Mouse (Mus musculus) stomach, embryonic 16.5 days (tissue): Measurements from ENCODE around the gene Gm9732. TPM values are rescaled to one million over a fixed set of nuclear protein-coding genes. Genes with fewer than 3 reads are reported as not detected.
"Not testable (repeated sequence)": the region's sequence is repeated elsewhere in the genome, so short reads cannot be mapped to it uniquely, and the experiment has no call there.

Source experiments
- ATAC-seq: fragments of 200-750 bp; cut with Nextera tagmentation; 2 replicates; pipeline ENCODE4 v1.8.0; 2017; ENCODE audit warnings: moderate number of reproducible peaks, moderate TSS enrichment; ENCODE audit not compliant: insufficient read depth, low FRiP score
- H3K27ac ChIP-seq: fragments of 300-500 bp; sonication (generic); 2 replicates; pipeline ENCODE4 v1.5.1; 2014; ENCODE audit warnings: low read length
- H3K27me3 ChIP-seq: fragments of 300-500 bp; sonication (generic); 2 replicates; pipeline ENCODE4 v1.6.1; 2014; ENCODE audit warnings: low read length, control low read depth, mixed read lengths; ENCODE audit not compliant: control insufficient read depth, insufficient read depth
- H3K36me3 ChIP-seq: fragments of 300-500 bp; sonication (generic); 2 replicates; pipeline ENCODE4 v1.6.1; 2014; ENCODE audit warnings: low read length; ENCODE audit not compliant: control insufficient read depth, insufficient read depth
- H3K4me1 ChIP-seq: fragments of 300-500 bp; sonication (generic); 2 replicates; pipeline ENCODE4 v1.6.1; 2014; ENCODE audit warnings: low read length, control low read depth, mixed read lengths; ENCODE audit not compliant: control insufficient read depth, insufficient read depth
- H3K4me2 ChIP-seq: fragments of 300-500 bp; sonication (generic); 2 replicates; pipeline ENCODE4 v1.6.1; 2014; ENCODE audit warnings: low read depth, low read length, mixed read lengths
- H3K4me3 ChIP-seq: fragments of 300-500 bp; sonication (generic); replicated peaks from 2 replicates; pipeline ENCODE4 v1.5.1; 2014; ENCODE audit warnings: mild to moderate bottlenecking, low read length
- H3K9ac ChIP-seq: fragments of 300-500 bp; sonication (generic); 2 replicates; pipeline ENCODE4 v1.6.1; 2014; ENCODE audit warnings: low read length
- H3K9me3 ChIP-seq: fragments of 300-500 bp; sonication (generic); replicated peaks from 2 replicates; pipeline ENCODE4 v1.6.1; 2016; ENCODE audit warnings: low read length, control low read depth; ENCODE audit not compliant: control insufficient read depth
- WGBS: fragments of 180-500 bp; shearing (Covaris S2); extraction: QIAGEN DNeasy Blood & Tissue Kit; methylation state at CpG from one replicate; pipeline ENCODE4 v1.1.7; 2014; 5-methylcytosine and 5-hydroxymethylcytosine counted together
- polyA plus RNA-seq: library from polyadenylated mRNA; unstranded; fragments of >200 nt; fragmentation: Nextera tagmentation; extraction: Ambion mirVana; gene quantifications from 2 replicates; pipeline ENCODE4 v1.2.1, GENCODE M21; 2015

Gm9732 gene
- polyA plus RNA-seq, result not detected in 2 replicates

DNA sequence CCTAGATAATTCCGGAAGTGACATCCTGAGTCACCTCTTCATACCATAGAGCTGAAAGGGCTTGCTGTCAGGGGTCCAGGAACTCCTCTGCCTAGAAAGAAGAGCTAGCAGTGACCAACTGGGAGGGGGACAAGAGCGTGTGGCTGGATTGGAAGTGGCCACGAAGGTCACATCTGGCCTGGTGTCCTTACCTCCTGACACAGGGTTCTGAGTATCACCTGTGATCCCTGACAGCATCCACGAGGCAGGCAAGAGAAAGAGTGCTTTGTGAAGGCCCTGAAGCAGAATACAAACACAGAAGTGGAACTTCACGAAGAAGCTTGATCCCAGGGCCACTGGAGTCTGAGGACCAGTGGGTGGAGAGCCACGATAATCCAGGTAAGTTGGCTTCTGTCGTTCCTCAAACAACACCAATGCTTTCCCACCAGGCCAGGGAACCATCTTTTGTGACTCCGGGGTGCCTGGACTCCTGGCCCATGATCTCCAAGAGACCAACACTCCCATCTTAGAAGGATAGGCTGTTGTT, at the start of gene Gm9732:
Gm9732 (plus strand) TSS at position 51 of the 526 bp plus-strand sequence.
- ATAC-seq, H3K9me3 ChIP-seq, H3K4me2 ChIP-seq, H3K9ac ChIP-seq, H3K27ac ChIP-seq, H3K27me3 ChIP-seq, H3K4me3 ChIP-seq, H3K4me1 ChIP-seq, H3K36me3 ChIP-seq: not testable (repeated sequence)
- 71% methylated on average over 8 of the region's 8 CpGs for WGBS

DNA sequence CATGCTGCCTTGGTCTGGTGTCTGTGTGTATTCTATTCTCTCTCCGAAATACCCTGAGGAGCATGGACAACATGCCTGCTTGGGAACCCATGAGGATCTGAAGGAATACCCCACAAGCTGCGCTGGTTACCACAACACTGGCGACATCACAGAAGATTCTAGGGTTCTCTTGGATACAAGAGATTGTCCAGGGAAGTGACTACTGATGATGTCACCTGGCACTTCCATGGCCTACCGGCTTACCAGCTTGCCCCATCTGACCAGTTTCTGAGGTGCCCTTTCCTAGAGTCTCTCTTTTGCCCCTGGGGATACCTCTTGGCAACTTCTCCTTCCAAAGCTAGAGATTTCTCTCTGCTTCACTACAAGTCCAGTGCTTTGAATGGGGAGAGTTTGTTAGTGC, 39.6 kb upstream of the Gm9732 start, which contains the start of gene Gm8122:
Gm8122 (minus strand) TSS at position 101 of the 400 bp plus-strand sequence.
- WGBS, result 83% methylated on average over 3 of the region's 4 CpGs
- H3K27me3 ChIP-seq, H3K36me3 ChIP-seq, H3K4me3 ChIP-seq, H3K9me3 ChIP-seq, H3K4me2 ChIP-seq, H3K27ac ChIP-seq, H3K9ac ChIP-seq, ATAC-seq, H3K4me1 ChIP-seq: not testable (repeated sequence)

DNA sequence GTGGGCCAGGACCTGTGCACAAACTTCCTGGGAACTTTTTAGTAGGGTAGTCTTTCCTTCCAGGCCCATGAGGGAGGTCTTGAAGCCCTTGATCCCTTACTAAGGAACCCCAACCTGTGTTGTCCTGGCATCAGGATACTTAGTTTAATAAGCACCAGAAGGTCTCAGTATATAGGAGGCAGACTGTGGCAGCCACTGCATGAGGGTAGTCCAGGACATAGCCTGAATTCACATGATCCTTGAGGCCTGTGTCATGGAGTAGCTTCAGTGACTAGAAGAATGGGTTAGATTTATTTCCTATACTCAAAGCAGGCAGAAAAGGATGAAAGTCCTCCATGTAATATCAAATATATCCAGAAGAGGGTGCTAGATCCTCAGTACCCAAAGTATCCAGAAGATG, 37.1 kb upstream of the Gm9732 start:
- H3K36me3 ChIP-seq, H3K4me3 ChIP-seq, ATAC-seq, H3K27ac ChIP-seq, H3K9ac ChIP-seq, H3K4me2 ChIP-seq, H3K4me1 ChIP-seq, H3K27me3 ChIP-seq, H3K9me3 ChIP-seq: not testable (repeated sequence)

DNA sequence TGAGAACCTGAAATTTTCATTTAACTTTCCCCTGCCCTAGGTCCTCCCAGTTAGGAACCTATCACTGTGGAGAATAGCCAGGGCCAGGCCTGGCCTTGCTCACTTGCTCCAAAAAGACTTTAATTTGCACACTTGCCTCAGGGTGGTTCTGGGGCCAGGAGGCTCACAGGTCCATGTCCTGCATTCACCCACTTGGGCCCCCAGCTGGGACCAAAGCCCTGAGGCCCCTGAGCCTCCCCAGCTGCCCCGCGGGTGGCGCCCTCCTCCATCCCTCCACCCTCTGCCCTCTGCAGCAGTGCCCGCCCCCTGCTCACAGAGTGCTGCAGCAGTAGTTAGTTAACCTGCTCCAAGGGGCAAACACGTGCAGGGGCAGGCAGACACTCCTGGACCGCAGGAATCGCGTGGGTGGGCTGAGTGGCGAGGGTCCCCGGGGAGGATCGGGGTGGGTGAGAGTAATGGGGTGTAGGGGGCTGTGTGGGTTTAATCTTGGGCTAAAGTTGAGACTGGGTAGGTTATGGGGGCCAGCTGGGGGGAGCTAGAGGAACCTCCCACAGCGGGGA, 25.1 kb upstream of the Gm9732 start:
- H3K4me2 ChIP-seq, H3K9me3 ChIP-seq, H3K27ac ChIP-seq, H3K9ac ChIP-seq, H3K27me3 ChIP-seq, H3K4me3 ChIP-seq, ATAC-seq, H3K36me3 ChIP-seq, H3K4me1 ChIP-seq: not testable (repeated sequence)
- 15% methylated on average over 10 of the region's 12 CpGs for WGBS

DNA sequence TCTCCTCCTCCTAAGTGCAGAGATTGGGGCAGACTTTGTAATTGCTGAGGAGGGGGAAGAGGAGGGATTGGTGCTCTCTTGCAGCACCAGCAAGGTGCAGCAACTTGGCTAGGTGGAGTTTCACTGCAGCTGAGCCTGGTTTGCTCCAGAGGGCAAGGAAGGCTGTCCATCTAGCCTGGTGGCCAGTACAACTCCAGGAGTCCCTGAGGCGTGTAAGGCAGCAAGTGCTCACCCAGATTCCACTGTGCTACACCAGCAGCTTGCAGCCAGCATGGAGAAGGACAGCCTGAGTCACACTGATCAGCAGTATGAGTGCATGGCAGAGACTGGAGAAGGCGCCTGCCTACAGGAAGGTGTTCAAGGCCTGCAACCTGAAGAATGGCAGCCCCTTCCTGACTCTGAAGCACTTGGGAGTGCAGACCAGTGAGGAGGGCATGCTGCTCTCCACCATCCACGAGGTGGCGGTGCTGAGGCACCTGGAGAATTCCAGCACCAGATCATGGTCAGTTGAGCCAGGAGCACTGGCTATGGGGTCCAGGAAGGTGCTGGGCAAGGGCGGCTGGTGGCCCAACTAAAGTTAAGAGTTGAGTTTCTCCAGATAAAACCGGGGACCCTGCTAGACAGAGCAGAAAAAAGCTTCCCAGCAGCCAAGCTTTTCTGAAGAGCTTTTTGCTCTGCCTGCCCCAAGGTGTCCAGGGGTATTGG, 24.1 kb upstream of the Gm9732 start:
- H3K9me3 ChIP-seq, H3K4me2 ChIP-seq, ATAC-seq, H3K27me3 ChIP-seq, H3K27ac ChIP-seq, H3K9ac ChIP-seq, H3K36me3 ChIP-seq, H3K4me1 ChIP-seq, H3K4me3 ChIP-seq: not testable (repeated sequence)
- 28% methylated on average over 5 of the region's 6 CpGs for WGBS

DNA sequence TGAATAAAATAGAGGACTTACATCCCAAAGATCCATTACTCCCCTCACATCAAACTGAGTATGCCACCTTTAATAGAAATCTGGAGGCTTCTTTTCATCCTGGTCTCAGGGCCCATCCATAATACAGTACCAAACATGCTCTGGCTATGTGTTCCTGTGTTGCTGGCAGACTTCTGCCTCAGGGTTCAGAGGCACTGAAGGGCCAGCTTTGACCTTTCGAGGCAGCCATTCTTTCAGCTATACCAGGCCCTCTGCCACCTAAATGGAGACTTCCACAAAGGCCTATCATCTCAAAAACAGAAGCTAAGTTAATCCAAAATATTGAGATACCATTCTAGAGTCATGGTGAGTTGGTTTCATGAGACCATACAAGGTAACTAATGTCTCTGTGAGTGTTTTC, 18.3 kb upstream of the Gm9732 start:
- H3K36me3 ChIP-seq, H3K4me2 ChIP-seq, H3K27me3 ChIP-seq, H3K27ac ChIP-seq, H3K9me3 ChIP-seq, H3K9ac ChIP-seq, H3K4me3 ChIP-seq, ATAC-seq, H3K4me1 ChIP-seq: not testable (repeated sequence)
- WGBS, result 83% methylated on average over 1 of the region's 1 CpGs

DNA sequence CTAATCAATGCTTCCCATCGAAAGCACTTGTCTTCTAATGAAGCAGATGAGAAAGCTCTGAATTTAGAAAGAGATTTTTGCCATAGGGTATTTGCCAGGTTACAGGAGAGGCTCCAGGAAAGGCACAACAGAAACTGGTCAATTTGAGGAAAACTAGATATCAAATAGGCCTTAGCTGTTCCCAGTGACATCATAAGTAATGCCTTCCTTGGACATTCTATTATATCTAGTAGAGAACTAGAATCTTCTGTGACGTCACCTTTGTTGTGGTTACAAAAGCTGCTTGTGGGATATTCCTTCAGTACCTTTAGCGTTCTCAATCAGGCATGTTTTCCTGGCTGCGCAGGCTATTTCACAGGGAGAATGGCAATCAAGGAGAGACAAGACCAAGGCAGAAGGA, 16.5 kb upstream of the Gm9732 start, which contains the start of gene Gm8126:
Gm8126 (plus strand) TSS at position 301 of the 400 bp plus-strand sequence.
- H3K4me3 ChIP-seq, ATAC-seq, H3K9ac ChIP-seq, H3K4me1 ChIP-seq, H3K27ac ChIP-seq, H3K4me2 ChIP-seq, H3K36me3 ChIP-seq, H3K27me3 ChIP-seq, H3K9me3 ChIP-seq: not testable (repeated sequence)
- 92% methylated on average over 2 of the region's 4 CpGs for WGBS

DNA sequence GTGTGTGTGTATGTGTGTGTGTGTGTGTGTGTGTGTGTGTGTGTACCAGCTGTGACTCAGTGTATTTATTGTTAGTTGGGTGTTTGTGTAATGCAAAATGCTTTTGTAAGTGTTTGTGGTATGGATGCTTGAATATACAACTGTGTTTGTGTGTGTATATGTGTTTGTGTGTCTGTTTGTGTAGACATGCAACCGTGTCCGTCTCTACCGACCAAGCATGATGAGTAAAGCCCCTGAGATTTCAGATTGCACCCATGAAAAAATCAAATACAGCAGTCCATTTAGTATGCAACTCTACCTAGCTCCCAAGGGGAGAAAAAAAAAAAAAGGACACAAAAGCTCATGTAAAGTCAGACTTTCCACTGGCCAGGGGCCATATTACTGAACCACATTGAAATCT, 11.4 kb upstream of the Gm9732 start:
- not testable (repeated sequence) for H3K27ac ChIP-seq, H3K4me3 ChIP-seq, H3K36me3 ChIP-seq, H3K9me3 ChIP-seq, H3K9ac ChIP-seq, ATAC-seq, H3K4me2 ChIP-seq, H3K4me1 ChIP-seq, H3K27me3 ChIP-seq
- WGBS, result 97% methylated on average over 3 of the region's 3 CpGs

DNA sequence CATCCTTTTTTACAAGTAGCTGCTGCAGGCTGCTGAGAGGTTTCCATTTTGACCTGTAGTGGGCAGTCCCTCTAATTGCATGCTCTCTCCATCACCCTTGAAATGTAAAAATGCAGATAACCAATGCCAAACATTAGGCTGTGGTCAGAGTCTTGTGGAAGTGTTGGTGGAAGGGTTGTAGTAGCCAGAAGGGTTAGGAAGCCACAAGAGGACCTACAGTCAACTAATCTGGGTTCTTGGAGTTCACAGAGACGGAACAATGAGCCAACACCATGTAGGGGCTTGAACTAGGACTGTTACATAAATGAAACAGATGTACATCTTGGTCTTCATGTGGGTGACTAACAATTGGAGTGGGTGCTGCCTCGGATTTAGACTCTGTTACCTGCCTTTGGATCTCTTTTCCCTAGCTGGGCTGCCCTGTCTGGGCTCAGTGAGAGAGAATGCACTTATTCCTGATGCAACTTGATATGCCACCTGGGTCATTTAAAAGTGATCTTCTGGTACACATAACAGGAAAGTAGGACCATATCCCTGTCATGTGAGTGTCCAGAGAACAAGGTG, 6.2 kb upstream of the Gm9732 start:
- H3K4me2 ChIP-seq, H3K9me3 ChIP-seq, H3K4me1 ChIP-seq, H3K27ac ChIP-seq, H3K27me3 ChIP-seq, ATAC-seq, H3K9ac ChIP-seq, H3K36me3 ChIP-seq, H3K4me3 ChIP-seq: not testable (repeated sequence)
- WGBS, result 53% methylated on average over 2 of the region's 2 CpGs
